Mouse (Mus musculus) lung, adult 2 months (tissue): ENCODE data around the gene Ttll5.

ENCODE experiments used
- CTCF ChIP-seq: fragments of 200-500 bp; IDR thresholded peaks from 2 replicates; pipeline ENCODE4 v1.5.1; 2011; ENCODE audit warnings: mild to moderate bottlenecking, low read length, control low read depth; ENCODE audit not compliant: insufficient read depth
- POLR2A ChIP-seq: fragments of 200-500 bp; IDR thresholded peaks from 2 replicates; pipeline ENCODE4 v1.6.1; 2011; ENCODE audit warnings: low read depth, mild to moderate bottlenecking, control low read depth, low read length, borderline replicate concordance; ENCODE audit errors: extremely low read depth

DNA sequence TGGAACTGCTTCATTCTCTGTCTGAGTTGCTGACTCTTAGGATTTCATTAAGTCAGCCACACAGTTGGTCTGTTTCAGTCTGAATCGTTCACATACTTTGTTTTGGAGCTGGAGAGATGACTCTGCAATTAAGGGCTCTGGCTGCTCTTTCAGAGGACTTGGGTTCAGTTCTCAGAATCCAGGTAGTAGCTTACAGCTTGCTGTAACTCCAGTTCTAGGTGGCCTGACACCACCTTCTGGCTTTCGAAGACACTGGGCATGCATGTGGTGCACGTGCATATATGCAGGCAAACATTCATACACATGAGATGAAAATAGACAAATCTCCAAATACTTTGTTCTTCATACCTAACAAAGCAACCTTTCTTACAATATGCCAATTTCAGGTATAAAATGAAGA is 5.4 kb downstream of the Ttll5 start:
- no peak for TF ChIP-seq POLR2A
- no peak for TF ChIP-seq CTCF
